ENCODE assay signal across 10 mouse cellular contexts in the genomic region with DNA sequence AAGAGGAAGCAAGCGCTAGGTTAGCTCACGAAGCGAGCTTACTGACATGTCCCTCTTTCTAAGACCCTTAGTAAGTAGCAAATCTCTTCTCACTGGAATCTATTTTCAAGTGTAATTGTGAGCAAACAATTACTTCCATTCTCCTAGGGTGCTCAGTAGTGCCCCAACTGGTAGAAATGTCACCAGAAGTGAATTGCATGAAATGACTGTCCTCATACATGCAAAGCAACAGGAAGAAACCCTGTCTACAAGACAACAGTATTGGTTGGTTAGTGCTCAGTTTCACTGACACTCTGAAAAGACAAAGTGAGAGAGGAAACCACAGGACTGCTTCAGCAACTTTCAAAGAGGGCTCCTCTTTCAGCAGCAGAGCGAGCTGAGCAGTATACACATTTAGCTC.
A peak's percentile ranks its signal among the peaks of the same experiment; 100 is the strongest.
DNase-seq lines count a peak whose midpoint lies in the region; TF ChIP-seq lines count a peak whose summit lies in the region.
"Had no signal": no experiment of that assay in that cellular context is flagged by ENCODE, and none has a peak within 500 bp of the region (broad histone marks: within the 10 kb centered on the region; RNA-seq: fewer than 3 reads in every experiment).

No protein-coding gene starts in this region.

- H3K4me3 ChIP-seq in lung, adult 2 months (replicated peaks; ENCODE audit: extremely low read depth, low read depth, low read length), result no peak overlapping the region
- no peak overlapping the region for H3K4me3 ChIP-seq in MEL (ENCODE audit: control insufficient read depth in 1 of 2, insufficient read depth in 1 of 2, low read depth in 2 of 2, low read length in 2 of 2)

- H3K36me3 ChIP-seq in MEL (ENCODE audit: control insufficient read depth in 1 of 2, insufficient read depth in 2 of 2, low read length in 2 of 2), result no peaks in the 10 kb centered on the region; a peak in 2 of 4 replicates

- no peak for TF ChIP-seq RAD21 in MEL (IDR thresholded peaks at IDR 0.05; ENCODE audit: low read depth, low read length)

- no peak for TF ChIP-seq CTCF in lung, adult 2 months (IDR thresholded peaks at IDR 0.05; ENCODE audit: insufficient read depth, low read length)
- TF ChIP-seq CTCF in MEL (IDR thresholded peaks at IDR 0.05 in 2 of 3, conservative IDR thresholded peaks at IDR 0.05 in 1 of 3; ENCODE audit: control insufficient read depth in 1 of 3, insufficient read depth in 1 of 3, low read depth in 2 of 3, low read length in 3 of 3, poor library complexity in 1 of 3, severe bottlenecking in 1 of 3), result peak in 2 of 3 experiments; percentile 46 to 48; a peak in 4 of 6 replicates

- H3K4me1 ChIP-seq in lung, adult 2 months (ENCODE audit: control insufficient read depth, insufficient read depth, low read length), result no peaks in the 10 kb centered on the region
- no peaks in the 10 kb centered on the region for H3K4me1 ChIP-seq in MEL (ENCODE audit: control insufficient read depth in 1 of 2, insufficient read depth in 2 of 2, low read length in 2 of 2)

- no peak overlapping the region for H3K27ac ChIP-seq in MEL (ENCODE audit: control insufficient read depth, low read depth, low read length)

- no peaks in the 10 kb centered on the region for H3K27me3 ChIP-seq in MEL (ENCODE audit: control insufficient read depth in 1 of 2, insufficient read depth in 2 of 2, low read length in 2 of 2)

- no peak overlapping the region for H3K9ac ChIP-seq in MEL (ENCODE audit: control insufficient read depth, low read depth, low read length, poor library complexity, severe bottlenecking)

- intact Hi-C loops in heart, postnatal 25 days (cut with DNase I), result no loop called here

- H3K9me3 ChIP-seq in MEL (replicated peaks; ENCODE audit: insufficient read depth, low read length), result no peaks in the 10 kb centered on the region

- 81% methylated on average over 4 of the region's 4 CpGs for WGBS in lung, adult 2 months

- DNase-seq in lung, adult 18-20 months, result peak; percentile 7 to 29
- no peak for DNase-seq in lung, adult 2 months
- DNase-seq in MEL (ENCODE audit: low read depth, low spot score), result peak; percentile 62
- peak; percentile 33 for DNase-seq in lung, postnatal 10 days
- DNase-seq in thymus, postnatal 14 days, result peak; percentile 56
- DNase-seq in right cerebral cortex, postnatal 10 days (ENCODE audit: low spot score in 2 of 2), result no peak
- DNase-seq in adrenal gland, postnatal 4 days (ENCODE audit: low spot score in 2 of 2), result no peak
- DNase-seq in heart, postnatal 25 days (ENCODE audit: low spot score), result no peak
- DNase-seq: cerebellum, adult 2 months; right cerebral cortex, postnatal 4 days had no signal

- no peaks in the 10 kb centered on the region for H3K79me2 ChIP-seq in MEL (ENCODE audit: control insufficient read depth, insufficient read depth, low read length, poor library complexity)

- TF ChIP-seq EP300 in MEL (IDR thresholded peaks at IDR 0.05; ENCODE audit: low read depth in 1 of 2, low read length in 2 of 2), result no peak

- no peak for TF ChIP-seq POLR2A in lung, adult 2 months (IDR thresholded peaks at IDR 0.05; ENCODE audit: borderline replicate concordance, extremely low read depth, low read depth, low read length)
- TF ChIP-seq POLR2A in MEL (IDR thresholded peaks at IDR 0.05; ENCODE audit: control insufficient read depth in 1 of 2, insufficient read depth in 1 of 2, low read depth in 1 of 2, low read length in 2 of 2, poor library complexity in 1 of 2), result no peak

TF ChIP-seq in MEL, 35 proteins besides CTCF, POLR2A, EP300 and RAD21:
- TF ChIP-seq ZKSCAN1 (IDR thresholded peaks at IDR 0.05; ENCODE audit: low read depth, low read length) (no peak), KAT2A (conservative IDR thresholded peaks at IDR 0.05; ENCODE audit: low read depth, low read length) (no peak), GATA1 (IDR thresholded peaks at IDR 0.05; ENCODE audit: low read depth, low read length) (no peak), ZNF384 (IDR thresholded peaks at IDR 0.05; ENCODE audit: low read depth, low read length) (no peak), MAFK (IDR thresholded peaks at IDR 0.05; ENCODE audit: borderline replicate concordance, low read depth, low read length) (no peak), SIN3A (IDR thresholded peaks at IDR 0.05; ENCODE audit: low read length) (no peak), ZMIZ1 (IDR thresholded peaks at IDR 0.05; ENCODE audit: low read depth, low read length) (no peak), BHLHE40 (IDR thresholded peaks at IDR 0.05; ENCODE audit: borderline replicate concordance, low read depth, low read length) (no peak), RCOR1 (IDR thresholded peaks at IDR 0.05; ENCODE audit: low read depth, low read length) (no peak), UBTF (IDR thresholded peaks at IDR 0.05; ENCODE audit: borderline replicate concordance, insufficient read depth, low read depth, low read length) (no peak), CHD1 (IDR thresholded peaks at IDR 0.05; ENCODE audit: low read depth, low read length) (no peak), SMC3 (IDR thresholded peaks at IDR 0.05; ENCODE audit: low read depth, low read length) (no peak)

Comparison
In these comparisons a context has a peak if more than half of its experiments do, and no peak if none do; other contexts are left out.
1. DNase-seq: peak in lung, adult 18-20 months (2 of 2), MEL (single experiment), lung, postnatal 10 days (single experiment) and thymus, postnatal 14 days (single experiment); none in lung, adult 2 months (single experiment), right cerebral cortex, postnatal 10 days (0 of 2), adrenal gland, postnatal 4 days (0 of 2) and heart, postnatal 25 days (single experiment).